Mouse (Mus musculus) hindbrain, embryonic 14.5 days (tissue): ENCODE measurements around the gene Veph1. TPM values are rescaled to one million over a fixed set of nuclear protein-coding genes. Genes with fewer than 3 reads are reported as not detected.

ENCODE experiments used
- ATAC-seq: fragments of 200-750 bp; cut with Nextera tagmentation; 2 replicates; pipeline ENCODE4 v1.8.0; 2017; ENCODE audit warnings: moderate number of reproducible peaks, mild to moderate bottlenecking, moderate TSS enrichment, moderate library complexity; ENCODE audit not compliant: low FRiP score
- DNase-seq: peaks from one replicate; pipeline ENCODE4 v3.0.0-alpha.2; 2015; ENCODE audit warnings: low spot score
- H3K27ac ChIP-seq: fragments of 300-500 bp; sonication (generic); 2 replicates; pipeline ENCODE4 v1.5.1; 2014; ENCODE audit warnings: mild to moderate bottlenecking, moderate library complexity
- H3K27me3 ChIP-seq: fragments of 300-500 bp; sonication (generic); 2 replicates; pipeline ENCODE4 v1.6.1; 2014; ENCODE audit warnings: mild to moderate bottlenecking, low read length, mixed read lengths; ENCODE audit not compliant: control insufficient read depth, insufficient read depth
- H3K36me3 ChIP-seq: fragments of 300-500 bp; sonication (generic); replicated peaks from 2 replicates; pipeline ENCODE4 v1.6.1; 2014; ENCODE audit not compliant: control insufficient read depth, insufficient read depth
- H3K4me1 ChIP-seq: fragments of 300-500 bp; sonication (generic); replicated peaks from 2 replicates; pipeline ENCODE4 v1.6.1; 2014; ENCODE audit warnings: antibody characterized with exemption, low read length, mixed read lengths; ENCODE audit not compliant: control insufficient read depth, insufficient read depth
- H3K4me2 ChIP-seq: fragments of 300-500 bp; sonication (generic); replicated peaks from 2 replicates; pipeline ENCODE4 v1.6.1; 2014; ENCODE audit warnings: mild to moderate bottlenecking, moderate library complexity
- H3K4me3 ChIP-seq: fragments of 300-500 bp; sonication (generic); replicated peaks from 2 replicates; pipeline ENCODE4 v1.5.1; 2014; ENCODE audit warnings: mild to moderate bottlenecking, low read length
- H3K9ac ChIP-seq: fragments of 300-500 bp; sonication (generic); 2 replicates; pipeline ENCODE4 v1.6.1; 2014
- H3K9me3 ChIP-seq: fragments of 300-500 bp; sonication (generic); 2 replicates; pipeline ENCODE4 v1.6.1; 2016; ENCODE audit warnings: low read length; ENCODE audit not compliant: control insufficient read depth
- WGBS: fragments of 180-500 bp; shearing (Covaris S2); extraction: QIAGEN DNeasy Blood & Tissue Kit; methylation state at CpG from one replicate; pipeline ENCODE4 v1.1.7; 2014; 5-methylcytosine and 5-hydroxymethylcytosine counted together
- polyA plus RNA-seq: library from polyadenylated mRNA; unstranded; fragments of >200 nt; fragmentation: Nextera tagmentation; extraction: Ambion mirVana; gene quantifications from 2 replicates; pipeline ENCODE4 v1.2.1, GENCODE M21; 2014

Gene Veph1
- polyA plus RNA-seq, 1 experiment from 2014 or later: 2.7 TPM

DNA sequence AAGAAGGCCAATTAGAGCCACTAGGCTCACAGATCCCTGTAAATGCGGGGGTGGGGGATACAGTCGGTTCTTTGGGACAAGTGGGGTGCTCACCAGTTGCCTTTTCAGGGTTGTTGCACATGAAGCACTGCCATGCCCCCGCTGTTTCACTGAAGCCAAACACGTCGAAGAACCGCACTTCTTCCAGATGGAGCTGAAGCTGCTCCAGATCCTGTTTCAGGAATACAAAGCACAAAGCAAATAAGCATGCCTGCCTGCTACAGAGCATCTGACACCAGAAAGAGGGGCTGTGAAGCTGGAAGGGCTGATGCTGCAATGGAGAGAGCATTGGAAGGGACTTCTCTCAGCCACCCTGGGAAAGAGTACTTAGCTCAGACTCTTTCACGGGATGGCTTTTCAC lies 209.0 kb downstream of the Veph1 start:
- DNase-seq (no peak), ATAC-seq (no peak)
- no peaks in the 10 kb centered on the region for H3K9me3 ChIP-seq

DNA sequence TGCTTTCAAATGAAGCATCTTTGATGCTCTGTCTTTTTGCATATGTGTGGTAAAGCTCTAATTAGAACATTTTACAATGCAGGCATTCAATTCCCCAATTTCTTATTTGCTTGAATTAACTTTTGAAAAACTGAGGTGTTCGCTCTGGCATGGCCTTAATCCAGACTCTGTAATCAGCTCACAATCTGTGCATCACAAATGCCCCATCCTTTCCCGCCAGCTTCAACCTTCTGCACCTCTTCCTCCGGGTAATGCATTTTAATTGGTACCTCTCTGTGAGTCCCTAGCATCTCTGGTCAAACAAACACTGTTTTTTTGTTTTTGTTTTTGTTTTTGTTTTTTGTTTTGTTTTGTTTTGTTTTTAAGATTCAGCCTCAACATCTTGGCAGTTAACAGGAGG lies 212.8 kb downstream of the Veph1 start:
- ATAC-seq (no peak), DNase-seq (no peak)
- no peak overlapping the region for H3K27ac ChIP-seq
- H3K36me3 ChIP-seq: no peaks in the 10 kb centered on the region
- no peak overlapping the region for H3K4me2 ChIP-seq
- H3K9me3 ChIP-seq: no peaks in the 10 kb centered on the region
- 0 out of 2 replicates have a peak, but pooled peaks cover 5% of the 10 kb centered on the region for H3K4me1 ChIP-seq
- 77% methylated on average over 3 of the region's 3 CpGs for WGBS
- H3K4me3 ChIP-seq: no peak overlapping the region
- H3K9ac ChIP-seq: no peak overlapping the region
- H3K27me3 ChIP-seq: no peaks in the 10 kb centered on the region

More for the DNA sequence above, 209.0 kb downstream of the Veph1 start:
- 84% methylated on average over 7 of the region's 7 CpGs for WGBS
- Histone ChIP-seq H3K4me2 (no peak overlapping the region), H3K27me3 (no peaks in the 10 kb centered on the region), H3K27ac (no peak overlapping the region), H3K9ac (no peak overlapping the region), H3K4me1 (0 out of 2 replicates have a peak, but pooled peaks cover 5% of the 10 kb centered on the region), H3K4me3 (no peak overlapping the region), H3K36me3 (no peaks in the 10 kb centered on the region)

DNA sequence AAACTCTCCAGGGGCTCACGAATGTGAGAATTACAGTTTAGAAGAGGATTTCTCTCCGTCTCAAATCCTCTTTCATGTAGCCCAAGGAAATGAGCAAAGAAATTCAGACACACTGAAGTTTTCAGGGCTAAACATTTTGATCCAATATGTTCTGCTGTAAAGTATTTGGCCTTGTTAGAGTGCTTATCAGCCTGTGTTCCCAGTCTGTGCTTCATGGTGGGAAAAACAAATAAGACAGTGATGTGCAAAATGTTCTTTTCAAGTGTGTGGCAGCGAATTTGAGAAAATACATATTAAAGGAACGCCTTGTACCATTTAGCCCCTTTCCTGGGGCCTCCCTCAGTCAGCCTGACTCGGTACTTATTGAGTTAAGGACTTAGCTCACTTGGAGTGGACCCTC lies 213.2 kb downstream of the Veph1 start:
- Histone ChIP-seq H3K36me3 (no peaks in the 10 kb centered on the region), H3K4me2 (no peak overlapping the region), H3K4me1 (0 out of 2 replicates have a peak, but pooled peaks cover 5% of the 10 kb centered on the region), H3K4me3 (no peak overlapping the region), H3K27me3 (no peaks in the 10 kb centered on the region), H3K9me3 (no peaks in the 10 kb centered on the region), H3K9ac (no peak overlapping the region), H3K27ac (no peak overlapping the region)
- ATAC-seq (no peak), DNase-seq (no peak)
- 71% methylated on average over 5 of the region's 5 CpGs for WGBS

- Histone ChIP-seq H3K9ac (no peak overlapping the region), H3K4me2 (no peak overlapping the region), H3K36me3 (no peaks in the 10 kb centered on the region), H3K4me1 (0 out of 2 replicates have a peak, but pooled peaks cover 5% of the 10 kb centered on the region), H3K9me3 (no peaks in the 10 kb centered on the region), H3K4me3 (no peak overlapping the region), H3K27ac (no peak overlapping the region), H3K27me3 (no peaks in the 10 kb centered on the region)
- DNase-seq (no peak), ATAC-seq (no peak)
- 81% methylated on average over 4 of the region's 4 CpGs for WGBS
Observed at GRCm38 (mm10) chr3:66082975-66083374, 213.7 kb downstream of the Veph1 start.

GRCm38 (mm10) chr3:66081363-66081736 lies 215.3 kb downstream of the Veph1 start:
- Histone ChIP-seq H3K27ac (no peak overlapping the region), H3K4me1 (0 out of 2 replicates have a peak, but pooled peaks cover 5% of the 10 kb centered on the region), H3K4me2 (no peak overlapping the region), H3K9me3 (no peaks in the 10 kb centered on the region), H3K4me3 (no peak overlapping the region), H3K36me3 (no peaks in the 10 kb centered on the region), H3K27me3 (no peaks in the 10 kb centered on the region), H3K9ac (no peak overlapping the region)
- ATAC-seq: no peak
- DNase-seq: no peak
- WGBS: 64% methylated on average over 3 of the region's 3 CpGs

GRCm38 (mm10) chr3:66080631-66081362 lies 215.8 kb downstream of the Veph1 start:
- Histone ChIP-seq H3K4me3 (no peak overlapping the region), H3K27ac (no peak overlapping the region), H3K4me1 (0 out of 2 replicates have a peak, but pooled peaks cover 5% of the 10 kb centered on the region), H3K36me3 (no peaks in the 10 kb centered on the region), H3K9me3 (no peaks in the 10 kb centered on the region), H3K9ac (no peak overlapping the region), H3K4me2 (no peak overlapping the region), H3K27me3 (no peaks in the 10 kb centered on the region)
- ATAC-seq (no peak), DNase-seq (no peak)
- 60% methylated on average over 4 of the region's 4 CpGs for WGBS

DNA sequence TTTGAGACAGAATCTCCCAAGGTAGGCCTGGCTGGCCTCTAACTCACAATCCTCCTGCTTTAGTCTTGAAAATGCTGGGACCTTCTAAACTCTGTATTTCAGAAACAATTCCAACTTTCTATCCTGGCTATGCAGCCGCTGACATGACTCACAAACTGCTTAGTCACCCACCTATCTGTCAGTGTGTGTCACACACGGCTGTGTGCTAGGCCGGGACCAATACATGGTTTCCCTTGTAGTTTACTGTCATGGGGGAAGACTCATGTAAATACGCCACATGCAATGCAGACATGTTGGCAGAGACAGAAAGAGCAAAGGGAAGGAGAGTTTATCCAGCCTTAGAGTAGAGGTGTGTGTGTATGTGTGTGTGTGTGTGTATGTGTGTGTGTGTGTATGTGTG lies 216.8 kb downstream of the Veph1 start:
- H3K27ac ChIP-seq: no peak overlapping the region
- H3K9me3 ChIP-seq: no peaks in the 10 kb centered on the region
- no peak for DNase-seq
- 93% methylated on average over 4 of the region's 4 CpGs for WGBS
- H3K27me3 ChIP-seq: no peaks in the 10 kb centered on the region
- H3K36me3 ChIP-seq: no peaks in the 10 kb centered on the region
- H3K4me2 ChIP-seq: no peak overlapping the region
- H3K9ac ChIP-seq: no peak overlapping the region
- no peak for ATAC-seq
- 0 out of 2 replicates have a peak, but pooled peaks cover 5% of the 10 kb centered on the region for H3K4me1 ChIP-seq
- H3K4me3 ChIP-seq: no peak overlapping the region

DNA sequence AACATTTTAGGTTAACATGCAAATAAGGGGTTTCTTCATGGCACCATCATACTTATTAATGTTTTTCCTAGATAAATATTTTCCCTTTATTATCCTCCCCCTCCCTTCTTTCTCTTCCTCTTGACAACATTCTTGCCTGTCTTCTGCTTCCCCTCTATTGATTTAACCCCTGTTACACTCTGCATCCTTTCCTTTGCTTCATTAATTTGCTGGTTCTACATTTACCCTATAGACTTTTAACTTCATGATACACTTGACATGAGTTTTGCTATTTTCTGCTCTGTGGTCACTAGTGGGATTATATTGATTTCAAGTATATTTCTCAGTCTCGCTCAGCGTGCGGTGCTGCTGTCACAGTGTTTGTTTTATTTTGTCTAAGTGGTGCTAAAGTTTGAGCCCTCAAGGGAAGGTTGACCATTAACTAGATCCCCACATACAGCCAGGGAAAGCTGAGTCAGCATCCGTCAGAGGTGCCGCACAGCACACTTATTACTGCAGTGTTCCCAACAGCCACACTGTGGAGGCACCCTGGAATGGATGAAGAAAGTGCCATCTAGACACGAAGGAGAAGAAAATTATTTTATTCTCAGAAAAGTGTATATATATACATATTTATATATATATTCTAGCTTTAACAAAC lies 217.6 kb downstream of the Veph1 start:
- 64% methylated on average over 6 of the region's 6 CpGs for WGBS
- no peak for ATAC-seq
- no peak overlapping the region for H3K4me2 ChIP-seq

DNA sequence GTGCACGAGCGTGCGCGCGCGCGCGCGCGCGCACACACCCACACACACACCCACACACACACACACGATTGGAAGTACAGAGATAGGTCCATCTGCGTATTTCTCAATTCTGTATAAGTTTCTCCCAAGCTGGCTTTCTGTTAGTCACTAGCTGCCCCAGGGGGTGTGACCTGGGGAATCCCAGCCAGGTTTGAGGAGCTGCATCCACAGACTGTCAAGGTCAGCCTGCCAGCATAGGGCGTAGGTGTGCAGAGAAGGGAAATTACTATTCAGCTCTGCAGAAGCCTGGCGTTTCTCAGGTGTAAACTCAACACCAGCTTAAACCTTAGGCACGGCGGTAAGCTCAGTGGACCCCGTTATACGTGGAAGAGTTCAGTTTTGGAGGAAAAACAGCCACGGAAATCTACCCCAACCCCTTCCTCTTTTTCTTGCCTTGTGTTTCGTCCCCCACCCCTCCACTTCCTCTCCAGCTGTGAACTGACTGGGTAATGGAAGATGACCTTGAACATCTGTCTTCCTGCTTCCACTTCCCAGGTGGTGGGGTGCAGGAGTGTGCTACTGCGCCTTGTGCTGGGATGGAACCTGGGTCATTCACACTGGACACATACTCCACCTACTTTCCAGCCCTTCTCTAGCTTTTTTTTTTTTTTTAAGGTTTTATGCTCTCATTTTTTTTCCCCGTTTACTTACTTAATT lies 218.5 kb downstream of the Veph1 start:
- no peak for ATAC-seq
- 0 out of 2 replicates have a peak, but pooled peaks cover 3% of the 10 kb centered on the region for H3K4me1 ChIP-seq
- H3K27me3 ChIP-seq: no peaks in the 10 kb centered on the region
- WGBS: 93% methylated on average over 23 of the region's 23 CpGs
- H3K4me3 ChIP-seq: no peak overlapping the region
- DNase-seq: no peak
- H3K9me3 ChIP-seq: no peaks in the 10 kb centered on the region
- no peaks in the 10 kb centered on the region for H3K36me3 ChIP-seq
- H3K27ac ChIP-seq: no peak overlapping the region
- H3K9ac ChIP-seq: no peak overlapping the region
- no peak overlapping the region for H3K4me2 ChIP-seq

More for the DNA sequence above, 217.6 kb downstream of the Veph1 start:
- Histone ChIP-seq H3K4me1 (0 out of 2 replicates have a peak, but pooled peaks cover 5% of the 10 kb centered on the region), H3K27ac (no peak overlapping the region), H3K9ac (no peak overlapping the region), H3K4me3 (no peak overlapping the region), H3K36me3 (no peaks in the 10 kb centered on the region), H3K27me3 (no peaks in the 10 kb centered on the region), H3K9me3 (no peaks in the 10 kb centered on the region)
- DNase-seq: no peak
